Mouse (Mus musculus): ENCODE data around the gene Pop4.
A peak's percentile ranks its signal among the peaks of the same experiment; 100 is the strongest.

Pop4 gene

DNA sequence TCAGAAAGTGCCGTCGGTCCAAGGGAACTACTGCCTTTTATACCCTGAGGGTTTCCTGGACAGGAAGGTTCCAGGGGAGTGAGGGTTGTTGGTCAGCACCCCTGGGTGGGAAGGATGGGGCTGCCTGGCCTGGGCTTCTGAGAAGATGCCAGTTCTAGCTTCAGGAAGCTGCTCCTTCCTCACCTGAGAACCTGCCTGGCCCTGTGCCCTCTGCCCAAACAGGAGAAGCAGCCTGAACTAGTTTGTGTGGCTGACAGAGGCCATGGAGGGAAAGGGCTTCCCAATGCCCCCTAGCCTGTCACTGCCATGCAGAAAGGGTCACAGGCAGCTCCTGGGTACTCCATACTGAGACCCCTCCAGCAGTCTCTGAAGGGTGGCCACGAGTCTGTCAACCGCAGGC lies 51.7 kb downstream of the Pop4 start:
- DNase-seq (ENCODE audit: low spot score): no peak

DNA sequence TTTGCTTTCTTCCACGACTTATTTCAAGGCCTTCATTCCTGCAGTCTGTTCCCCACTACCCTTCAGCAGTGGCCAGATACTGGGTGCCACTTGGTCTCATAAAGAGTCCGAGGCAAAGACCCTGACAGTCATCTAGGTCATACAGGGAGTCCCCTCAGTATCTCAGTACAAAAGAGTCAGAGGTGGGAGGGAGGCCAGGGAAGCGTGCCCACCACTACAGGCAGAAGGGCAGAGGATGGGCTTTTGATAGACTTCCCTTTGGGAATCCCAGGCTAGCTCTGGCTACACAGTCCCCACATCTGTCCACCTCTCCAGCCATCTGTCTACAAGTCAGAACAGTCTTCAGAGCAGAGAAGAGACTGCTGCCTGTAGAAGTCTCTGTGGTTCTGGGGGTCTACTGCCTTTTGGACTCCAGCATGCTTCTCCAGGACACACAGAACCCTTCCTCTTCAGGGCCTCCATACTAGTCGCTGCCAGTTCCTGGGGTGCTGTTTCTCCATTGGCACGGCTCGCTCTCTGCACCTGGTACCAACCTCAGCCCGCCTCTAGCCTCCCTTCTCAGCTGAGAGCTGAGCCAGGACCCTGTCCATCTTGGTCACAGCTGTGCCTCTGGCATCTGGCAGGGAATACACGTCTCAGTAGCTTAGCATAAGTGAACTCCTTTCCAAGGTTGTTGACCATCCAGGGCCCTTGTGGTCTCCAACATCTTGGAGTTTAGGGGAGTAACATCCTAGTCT lies 52.4 kb downstream of the Pop4 start:
- no peak for DNase-seq (ENCODE audit: low spot score)

DNA sequence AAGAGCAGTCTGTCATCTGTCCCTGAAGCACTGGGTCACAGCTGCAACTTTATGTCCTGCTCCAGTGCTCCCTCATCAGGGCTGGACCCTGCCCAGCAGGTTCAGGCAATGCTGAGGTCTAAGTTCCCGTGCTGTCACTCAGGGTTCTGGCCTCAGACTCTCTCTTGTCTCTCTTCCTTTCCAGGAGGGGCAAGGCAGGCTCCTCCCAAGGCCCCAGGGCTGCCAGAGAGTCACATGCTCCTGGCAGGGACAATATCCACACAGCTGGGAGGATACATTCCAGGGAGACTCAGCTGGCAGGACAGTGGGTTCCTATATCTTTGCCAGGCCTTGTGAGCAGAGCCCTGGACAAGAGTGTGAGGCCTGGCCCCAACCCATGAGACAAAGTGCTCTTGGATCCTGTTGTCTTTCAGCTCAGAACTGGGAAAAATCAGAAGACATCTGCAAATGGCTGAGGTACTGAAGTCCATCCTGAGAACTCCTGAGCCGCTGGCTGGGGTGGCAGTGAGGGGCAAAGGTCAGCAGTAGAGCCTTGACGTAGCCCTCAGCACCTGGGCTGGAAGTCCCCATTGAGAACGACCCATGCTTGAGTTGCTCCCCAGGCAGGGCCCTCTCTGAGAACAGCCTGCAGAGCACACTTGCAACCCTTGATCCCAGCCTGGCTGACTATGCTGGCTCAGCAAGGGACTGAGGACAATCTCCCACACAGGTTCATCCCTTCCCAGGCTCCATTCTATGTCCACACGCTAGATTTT lies 53.6 kb downstream of the Pop4 start:
- DNase-seq (ENCODE audit: low spot score): no peak

- no peak for DNase-seq (ENCODE audit: low spot score)
These were observed 55.5 kb downstream of the Pop4 start for GRCm38 (mm10) chr7:38215697-38216096.

DNA sequence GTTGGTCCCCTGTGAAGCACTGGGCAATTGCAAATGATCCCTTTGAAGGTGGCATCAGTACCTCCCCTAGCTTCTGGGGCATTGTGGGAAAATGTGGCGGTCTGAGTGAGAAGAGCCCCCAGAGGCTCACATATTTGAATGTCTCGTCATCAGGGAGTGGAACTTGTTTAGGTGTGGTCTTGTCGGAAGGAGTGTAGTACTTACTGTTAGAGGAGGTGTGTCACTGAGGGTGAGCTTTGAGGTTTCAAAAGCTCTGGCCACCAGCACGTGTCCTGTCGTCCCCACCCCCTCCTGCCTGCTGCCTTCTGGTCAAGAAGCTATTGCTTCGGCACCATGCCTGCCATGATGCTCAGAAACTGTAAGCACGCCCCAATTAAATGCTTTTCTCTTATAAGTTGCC lies 55.9 kb downstream of the Pop4 start:
- DNase-seq (ENCODE audit: low spot score): peak; percentile 12

- DNase-seq (ENCODE audit: low spot score): peak; percentile 53
These were observed 56.6 kb downstream of the Pop4 start for GRCm38 (mm10) chr7:38214473-38215214.

DNA sequence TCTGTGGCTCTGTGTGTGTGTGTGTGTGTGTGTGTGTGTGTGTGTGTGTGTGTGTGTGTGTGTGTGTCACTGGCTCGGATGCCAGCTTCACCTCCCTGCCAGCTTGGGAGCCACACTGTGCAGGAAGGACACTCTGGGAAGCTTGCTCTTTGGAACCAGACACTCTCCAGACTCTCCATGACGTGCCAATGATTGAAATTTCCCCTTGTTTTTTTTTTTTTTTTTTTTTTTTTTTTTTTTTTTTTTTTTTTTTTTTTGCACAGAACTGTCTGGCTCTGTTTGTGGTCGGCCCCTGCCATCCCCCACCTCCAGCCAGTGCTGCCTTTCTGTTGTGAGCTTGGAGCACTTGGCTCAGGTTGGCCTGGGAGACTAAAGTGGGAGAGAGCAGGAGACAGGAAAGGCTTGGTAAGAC lies 58.6 kb downstream of the Pop4 start:
- no peak for DNase-seq (ENCODE audit: low spot score)
